Mouse (Mus musculus): ENCODE results near the gene Triap1. TPM values are rescaled to one million over a fixed set of nuclear protein-coding genes. Genes with fewer than 3 reads are reported as not detected.
"Not testable (repeated sequence)": the region's sequence is repeated elsewhere in the genome, so short reads cannot be mapped to it uniquely, and the experiment has no call there.

The Triap1 gene
- polyA plus RNA-seq, 1 experiment from 2014 or later: 64.4 TPM

DNA sequence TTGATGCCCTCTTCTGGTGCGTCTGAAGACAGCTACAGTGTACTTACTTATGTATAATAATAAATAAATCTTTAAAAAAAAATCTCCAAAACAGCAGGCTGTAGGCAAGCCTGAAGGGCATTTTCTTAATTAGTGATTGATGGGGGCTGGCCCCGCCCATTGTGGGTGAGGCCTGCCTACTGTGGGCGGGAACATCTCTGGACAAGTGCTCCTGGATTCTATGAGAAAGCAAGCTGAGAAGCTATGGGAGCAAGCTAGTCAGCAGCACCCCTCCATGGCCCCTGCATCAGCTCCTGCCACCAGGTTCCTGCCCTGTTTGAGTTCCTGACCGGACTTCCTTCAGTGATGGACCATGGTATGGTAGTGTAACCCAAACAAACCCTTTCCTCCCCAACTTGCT is 23.8 kb downstream of the Triap1 start:
- WGBS: 89% methylated on average over 4 of the region's 4 CpGs
- Histone ChIP-seq H3K27me3 (no peaks in the 10 kb centered on the region), H3K36me3 (no peaks in the 10 kb centered on the region), H3K4me3 (no peak overlapping the region), H3K9me3 (no peaks in the 10 kb centered on the region), H3K27ac (no peak overlapping the region), H3K4me1 (no peaks in the 10 kb centered on the region), H3K9ac (no peak overlapping the region), H3K4me2 (no peak overlapping the region)
- ATAC-seq (ENCODE audit: insufficient number of reproducible peaks, insufficient read depth, low FRiP score, low TSS enrichment, low read depth): no peak

DNA sequence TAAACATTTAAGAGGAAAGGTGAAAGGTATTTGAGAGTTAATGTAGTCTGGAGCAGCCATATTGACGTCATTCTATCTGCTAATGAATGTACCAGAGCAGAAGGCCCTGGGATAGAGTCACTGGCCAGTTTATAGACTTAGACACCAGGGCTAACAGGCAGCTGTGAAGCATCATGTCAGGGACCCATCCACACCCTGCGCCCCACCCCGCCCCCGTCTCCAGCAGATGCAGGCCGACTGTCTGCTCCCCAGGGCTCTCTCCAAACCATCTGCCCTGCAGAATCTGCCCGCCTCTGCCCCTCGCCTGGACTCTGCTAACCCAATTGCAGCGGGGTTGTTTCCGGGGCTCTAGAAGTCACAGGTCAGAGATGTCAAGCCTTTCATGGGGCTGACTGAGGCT is 30.7 kb downstream of the Triap1 start:
- Histone ChIP-seq H3K36me3 (no peaks in the 10 kb centered on the region), H3K9me3 (no peaks in the 10 kb centered on the region), H3K4me1 (peaks cover 4% of the 10 kb centered on the region; the same call in 1 of the 2 replicates), H3K9ac (no peak overlapping the region), H3K4me3 (no peak overlapping the region), H3K4me2 (no peak overlapping the region), H3K27ac (no peak overlapping the region), H3K27me3 (no peaks in the 10 kb centered on the region)
- no peak for ATAC-seq (ENCODE audit: insufficient number of reproducible peaks, insufficient read depth, low FRiP score, low TSS enrichment, low read depth)
- WGBS: 55% methylated on average over 9 of the region's 9 CpGs

DNA sequence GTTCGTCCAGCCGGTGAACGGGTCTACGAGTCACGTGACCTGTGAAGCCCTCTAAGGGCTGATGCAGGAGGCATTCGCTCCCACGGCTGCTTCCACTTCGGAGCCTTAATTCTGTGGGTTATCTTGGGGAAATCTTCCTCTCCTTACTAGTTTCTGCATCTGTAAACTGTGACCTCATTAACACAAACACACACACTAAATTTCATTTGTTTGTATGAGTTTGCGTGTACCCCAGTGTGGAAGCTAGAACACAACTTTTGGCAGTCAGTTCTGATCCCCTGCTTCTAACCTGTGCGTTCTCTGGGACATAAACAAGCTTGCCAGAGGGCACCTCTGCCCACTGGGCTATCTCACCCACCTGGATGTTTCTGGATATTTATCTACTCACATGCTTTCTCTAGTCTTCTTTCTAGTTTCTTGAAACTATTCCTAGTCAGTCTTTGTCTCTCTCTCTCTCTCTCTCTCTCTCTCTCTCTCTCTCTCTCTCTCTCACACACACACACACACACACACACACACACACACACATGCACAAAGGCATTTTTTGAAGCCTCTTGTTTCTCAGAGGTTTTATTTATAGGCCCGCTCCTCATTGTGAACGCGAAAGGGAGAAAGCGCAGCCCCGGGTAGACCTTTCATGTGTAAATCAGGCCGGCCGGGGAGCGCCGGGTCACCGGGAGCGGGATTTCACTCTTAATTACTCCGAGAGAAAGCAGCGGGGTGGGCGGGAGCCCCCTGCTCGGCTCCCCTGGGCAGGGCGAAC is 32.6 kb downstream of the Triap1 start:
- Histone ChIP-seq H3K9ac (peak overlapping the region; percentile 70), H3K4me3 (peak overlapping the region; percentile 39), H3K27me3 (no peaks in the 10 kb centered on the region), H3K27ac (no peak overlapping the region), H3K4me1 (peaks cover 4% of the 10 kb centered on the region; the same call in 1 of the 2 replicates), H3K36me3 (no peaks in the 10 kb centered on the region), H3K9me3 (no peaks in the 10 kb centered on the region), H3K4me2 (peak overlapping the region; percentile 69)
- no peak for ATAC-seq (ENCODE audit: insufficient number of reproducible peaks, insufficient read depth, low FRiP score, low TSS enrichment, low read depth)
- WGBS: 23% methylated on average over 26 of the region's 26 CpGs

DNA sequence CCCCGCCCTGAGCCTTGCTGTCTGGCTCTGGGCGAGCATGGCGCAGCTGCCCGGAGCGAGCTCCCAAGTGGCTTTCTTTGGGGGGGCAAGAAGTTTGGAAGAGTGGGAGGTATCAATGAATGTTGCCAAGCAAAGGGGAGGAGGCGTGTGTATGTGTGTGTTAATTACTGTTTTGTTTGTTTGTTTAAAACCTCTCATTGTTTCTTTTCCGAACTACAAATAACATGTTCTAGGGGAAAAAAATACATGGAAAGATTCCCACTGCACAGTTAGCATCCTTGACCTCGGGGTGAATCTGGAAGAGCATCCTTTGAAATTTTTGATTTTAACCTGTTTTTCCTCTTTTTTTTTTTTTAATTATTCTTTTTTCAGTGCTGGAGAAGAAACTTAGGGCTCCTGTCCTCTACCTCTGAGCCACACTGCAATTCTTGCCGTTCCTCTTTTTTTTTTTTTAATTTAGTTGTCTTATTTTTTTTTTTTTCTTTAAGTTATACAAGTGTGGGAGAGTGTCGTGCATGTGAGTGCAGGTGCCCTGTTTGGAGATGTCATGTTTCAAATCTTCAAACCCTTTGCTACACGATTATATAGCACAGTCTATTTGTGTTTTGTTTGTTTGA is 33.3 kb downstream of the Triap1 start:
- no peak overlapping the region for H3K27ac ChIP-seq
- peak overlapping the region; percentile 70 for H3K9ac ChIP-seq
- 17% methylated on average over 11 of the region's 11 CpGs for WGBS
- peak overlapping the region; percentile 69 for H3K4me2 ChIP-seq
- ATAC-seq (ENCODE audit: insufficient number of reproducible peaks, insufficient read depth, low FRiP score, low TSS enrichment, low read depth): no peak
- peaks cover 4% of the 10 kb centered on the region; the same call in 1 of the 2 replicates for H3K4me1 ChIP-seq
- H3K9me3 ChIP-seq: no peaks in the 10 kb centered on the region
- no peaks in the 10 kb centered on the region for H3K27me3 ChIP-seq
- H3K4me3 ChIP-seq: peak overlapping the region; percentile 39
- no peaks in the 10 kb centered on the region for H3K36me3 ChIP-seq

DNA sequence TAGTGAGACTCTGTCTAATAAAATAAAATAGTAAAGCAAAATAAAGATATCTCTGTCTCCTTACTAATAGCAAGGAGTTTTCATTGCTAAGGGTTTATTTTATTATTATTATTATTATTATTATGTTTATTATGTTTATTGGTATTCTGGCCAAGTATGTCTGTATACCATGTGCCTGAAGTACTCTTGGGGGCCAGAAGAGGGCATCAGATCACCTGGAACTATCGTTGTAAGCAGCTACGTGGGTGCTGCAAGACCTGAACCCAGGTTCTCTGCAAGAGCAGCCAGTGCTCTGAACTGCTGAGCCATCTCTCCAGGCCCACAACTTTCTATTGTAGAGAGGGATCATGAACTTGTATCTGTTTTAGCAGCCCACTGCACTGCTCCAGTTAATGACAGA is 34.4 kb downstream of the Triap1 start:
- Histone ChIP-seq H3K9me3 (no peaks in the 10 kb centered on the region), H3K4me3 (no peak overlapping the region), H3K36me3 (no peaks in the 10 kb centered on the region), H3K4me2 (no peak overlapping the region), H3K27me3 (no peaks in the 10 kb centered on the region), H3K9ac (no peak overlapping the region), H3K27ac (no peak overlapping the region), H3K4me1 (peaks cover 4% of the 10 kb centered on the region; the same call in 1 of the 2 replicates)
- 81% methylated on average over 2 of the region's 2 CpGs for WGBS
- no peak for ATAC-seq (ENCODE audit: insufficient number of reproducible peaks, insufficient read depth, low FRiP score, low TSS enrichment, low read depth)

DNA sequence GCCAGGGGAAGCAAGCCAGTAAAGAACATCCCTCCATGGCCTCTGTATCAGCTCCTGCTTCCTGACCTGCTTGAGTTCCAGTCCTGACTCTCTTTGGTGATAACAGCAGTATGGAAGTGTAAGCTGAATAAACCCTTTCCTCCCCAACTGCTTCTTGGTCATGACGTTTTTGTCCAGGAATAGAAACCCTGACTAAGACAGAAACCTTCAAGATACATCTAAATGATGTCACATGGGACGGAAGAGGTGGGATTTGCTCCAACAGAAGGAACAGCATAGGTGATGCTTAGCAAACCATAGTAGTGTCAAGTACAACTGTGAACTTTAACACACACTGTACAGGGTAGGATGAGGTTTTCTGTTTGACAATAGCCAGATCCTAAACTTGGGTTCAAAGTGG is 37.9 kb downstream of the Triap1 start:
- not testable (repeated sequence) for H3K4me1 ChIP-seq; H3K27ac ChIP-seq; H3K36me3 ChIP-seq; H3K4me2 ChIP-seq; ATAC-seq (ENCODE audit: insufficient number of reproducible peaks, insufficient read depth, low FRiP score, low TSS enrichment, low read depth); H3K9me3 ChIP-seq; H3K4me3 ChIP-seq; H3K27me3 ChIP-seq; H3K9ac ChIP-seq
- WGBS: 76% methylated on average over 2 of the region's 2 CpGs

DNA sequence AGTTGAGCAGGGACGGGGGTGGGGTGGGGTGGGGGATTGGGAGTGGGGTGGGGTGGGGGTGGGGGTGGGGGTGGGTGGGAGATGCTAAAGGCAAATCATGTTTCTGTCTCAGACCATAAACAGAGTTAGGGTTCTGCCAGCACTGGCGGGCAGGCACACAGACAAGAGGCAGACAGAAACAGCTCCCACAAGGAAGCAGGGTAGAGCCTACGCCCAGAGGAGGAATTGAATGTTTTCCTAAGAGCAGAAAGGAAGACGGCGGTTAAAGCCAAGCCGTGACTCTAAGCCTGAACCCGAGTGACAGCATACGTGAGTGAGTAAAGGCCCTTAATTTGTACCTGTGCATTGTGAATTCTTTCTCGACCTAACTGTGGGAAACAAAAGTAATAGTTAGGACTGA is 50.9 kb downstream of the Triap1 start:
- Histone ChIP-seq H3K4me3 (no peak overlapping the region), H3K4me1 (peaks cover 23% of the 10 kb centered on the region), H3K27ac (peak overlapping the region; percentile 79), H3K9ac (no peak overlapping the region), H3K4me2 (no peak overlapping the region), H3K27me3 (no peaks in the 10 kb centered on the region), H3K9me3 (no peaks in the 10 kb centered on the region), H3K36me3 (no peaks in the 10 kb centered on the region)
- WGBS: 21% methylated on average over 9 of the region's 9 CpGs
- ATAC-seq (ENCODE audit: insufficient number of reproducible peaks, insufficient read depth, low FRiP score, low TSS enrichment, low read depth): 0 out of 2 replicates have a peak, but pooled peaks have one; percentile 63

DNA sequence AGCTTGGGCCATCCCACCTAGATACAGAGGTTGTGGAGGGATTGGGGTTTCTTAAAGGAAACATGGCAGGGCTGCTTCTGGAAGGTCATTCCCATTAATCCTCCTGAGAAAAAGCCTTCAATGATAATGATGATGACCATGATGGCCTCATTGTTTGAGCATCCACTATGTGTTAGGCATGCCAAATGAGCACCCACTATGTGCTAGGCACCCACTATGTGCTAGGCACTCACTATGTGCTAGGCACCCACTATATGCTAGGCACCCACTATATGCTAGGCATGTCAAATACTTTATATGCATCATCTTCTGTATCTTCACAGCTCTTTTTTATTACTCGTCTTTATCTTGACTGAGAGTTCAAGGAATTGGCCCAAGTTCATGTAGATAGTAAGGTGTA is 51.9 kb downstream of the Triap1 start:
- 86% methylated on average over 1 of the region's 1 CpGs for WGBS
- no peaks in the 10 kb centered on the region for H3K27me3 ChIP-seq

More for the DNA sequence above, 51.9 kb downstream of the Triap1 start:
- no peak for ATAC-seq (ENCODE audit: insufficient number of reproducible peaks, insufficient read depth, low FRiP score, low TSS enrichment, low read depth)
- Histone ChIP-seq H3K4me3 (no peak overlapping the region), H3K27ac (peak overlapping the region; percentile 79), H3K9ac (no peak overlapping the region), H3K4me1 (peaks cover 27% of the 10 kb centered on the region), H3K9me3 (no peaks in the 10 kb centered on the region), H3K4me2 (no peak overlapping the region), H3K36me3 (no peaks in the 10 kb centered on the region)

Other genes with a start within 250 kb of the Triap1 start
- 44.5 TPM in 2 replicates for gene Gm10401, start 242.9 kb upstream of the Triap1 start, polyA plus RNA-seq (2015; fragmentation: Nextera tagmentation; extraction: Ambion mirVana)
- 48.2 and 52.5 TPM in 2 replicates for gene Acads, start 221.9 kb upstream of the Triap1 start, polyA plus RNA-seq (2015; fragmentation: Nextera tagmentation; extraction: Ambion mirVana)
- 43.5 and 44.4 TPM in 2 replicates for gene Unc119b, start 206.2 kb upstream of the Triap1 start, polyA plus RNA-seq (2015; fragmentation: Nextera tagmentation; extraction: Ambion mirVana)
- 73.4 and 79.0 TPM in 2 replicates for gene Mlec, start 183.0 kb upstream of the Triap1 start, polyA plus RNA-seq (2015; fragmentation: Nextera tagmentation; extraction: Ambion mirVana)
- 1.3 and 2.0 TPM in 2 replicates for gene Cabp1, start 146.8 kb upstream of the Triap1 start, polyA plus RNA-seq (2015; fragmentation: Nextera tagmentation; extraction: Ambion mirVana)
- gene Pop5, start 105.4 kb upstream of the Triap1 start, polyA plus RNA-seq (2015; fragmentation: Nextera tagmentation; extraction: Ambion mirVana): 83.5 and 88.1 TPM in 2 replicates
- gene Rnf10, start 68.3 kb upstream of the Triap1 start, polyA plus RNA-seq (2015; fragmentation: Nextera tagmentation; extraction: Ambion mirVana): 129 and 136 TPM in 2 replicates
- 42.5 and 43.2 TPM in 2 replicates for gene Coq5, start 61.6 kb upstream of the Triap1 start, polyA plus RNA-seq (2015; fragmentation: Nextera tagmentation; extraction: Ambion mirVana)
- 1,732 and 1,829 TPM in 2 replicates for gene Dynll1, start 40.2 kb upstream of the Triap1 start, polyA plus RNA-seq (2015; fragmentation: Nextera tagmentation; extraction: Ambion mirVana)
- gene Srsf9, start 14.0 kb upstream of the Triap1 start, polyA plus RNA-seq (2015; fragmentation: Nextera tagmentation; extraction: Ambion mirVana): 343 and 378 TPM in 2 replicates
- gene Gatc, start within 50 bp of the Triap1 start, polyA plus RNA-seq (2015; fragmentation: Nextera tagmentation; extraction: Ambion mirVana): 31.1 and 32.1 TPM in 2 replicates
- gene Cox6a1, start 7.8 kb downstream of the Triap1 start, polyA plus RNA-seq (2015; fragmentation: Nextera tagmentation; extraction: Ambion mirVana): 786 and 801 TPM in 2 replicates
- 22.3 and 23.9 TPM in 2 replicates for gene Msi1, start 88.4 kb downstream of the Triap1 start, polyA plus RNA-seq (2015; fragmentation: Nextera tagmentation; extraction: Ambion mirVana)
- not detected in 2 replicates for gene Pla2g1b, start 125.0 kb downstream of the Triap1 start, polyA plus RNA-seq (2015; fragmentation: Nextera tagmentation; extraction: Ambion mirVana)
- gene Sirt4, start 143.5 kb downstream of the Triap1 start, polyA plus RNA-seq (2015; fragmentation: Nextera tagmentation; extraction: Ambion mirVana): 24.8 and 28.1 TPM in 2 replicates
- 39.6 and 44.2 TPM in 2 replicates for gene Pxn, start 165.5 kb downstream of the Triap1 start, polyA plus RNA-seq (2015; fragmentation: Nextera tagmentation; extraction: Ambion mirVana)
- 1,563 and 1,729 TPM in 2 replicates for gene Rplp0, start 218.2 kb downstream of the Triap1 start, polyA plus RNA-seq (2015; fragmentation: Nextera tagmentation; extraction: Ambion mirVana)
- 45.8 and 47.9 TPM in 2 replicates for gene Gcn1l1, start 224.0 kb downstream of the Triap1 start, polyA plus RNA-seq (2015; fragmentation: Nextera tagmentation; extraction: Ambion mirVana)